Mouse (Mus musculus) embryo, embryonic 11 days (tissue): ENCODE data around the gene Lyst.
A peak's percentile ranks its signal among the peaks of the same experiment; 100 is the strongest.
"Not testable (repeated sequence)": the region's sequence is repeated elsewhere in the genome, so short reads cannot be mapped to it uniquely, and the experiment has no call there.

ENCODE experiments used
- DNase-seq: peaks from one replicate; pipeline ENCODE4 v3.0.0-alpha.2; 2015

Lyst gene

GRCm38 (mm10) chr13:13784981-13785783, 195.0 kb downstream of the Lyst start:
- peak; percentile 64 for DNase-seq

GRCm38 (mm10) chr13:13786971-13787370, 196.8 kb downstream of the Lyst start:
- DNase-seq = no peak

GRCm38 (mm10) chr13:13788070-13788469, 197.9 kb downstream of the Lyst start:
- DNase-seq = no peak

GRCm38 (mm10) chr13:13791981-13792380, 201.8 kb downstream of the Lyst start:
- no peak for DNase-seq

GRCm38 (mm10) chr13:13795166-13795832, 205.1 kb downstream of the Lyst start:
- no peak for DNase-seq

GRCm38 (mm10) chr13:13796082-13796481, 205.9 kb downstream of the Lyst start:
- no peak for DNase-seq

GRCm38 (mm10) chr13:13797816-13798215, 207.6 kb downstream of the Lyst start:
- DNase-seq = not testable (repeated sequence)

- DNase-seq = no peak
Observed at GRCm38 (mm10) chr13:13798775-13799174, 208.6 kb downstream of the Lyst start.

GRCm38 (mm10) chr13:13808337-13809132, 218.3 kb downstream of the Lyst start:
- peak; percentile 21 for DNase-seq

GRCm38 (mm10) chr13:13810885-13811284, 220.7 kb downstream of the Lyst start:
- DNase-seq = no peak

- DNase-seq = no peak
Observed at GRCm38 (mm10) chr13:13818696-13819095, 228.5 kb downstream of the Lyst start.

- DNase-seq = no peak
Observed at GRCm38 (mm10) chr13:13820234-13821123, 230.3 kb downstream of the Lyst start.

- DNase-seq = no peak
Observed at GRCm38 (mm10) chr13:13824946-13825345, 234.7 kb downstream of the Lyst start.

- DNase-seq = no peak
Observed at GRCm38 (mm10) chr13:13826533-13826932, 236.3 kb downstream of the Lyst start.

GRCm38 (mm10) chr13:13828125-13828524, 237.9 kb downstream of the Lyst start:
- no peak for DNase-seq
